Mouse (Mus musculus) kidney, adult 2 months (tissue): Measurements from ENCODE around the gene Ccdc84. TPM values are rescaled to one million over a fixed set of nuclear protein-coding genes. Genes with fewer than 3 reads are reported as not detected.

Experiments
- DNase-seq: peaks from one replicate; pipeline ENCODE4 v3.0.0; 2021
- H3K27ac ChIP-seq: fragments of 200-500 bp; 2 replicates; pipeline ENCODE4 v1.5.1; 2012; ENCODE audit warnings: low read depth, low read length, control low read depth, inconsistent platforms; ENCODE audit not compliant: insufficient read depth
- H3K27me3 ChIP-seq: fragments of 200-500 bp; replicated peaks from 2 replicates; pipeline ENCODE4 v1.6.1; 2012; ENCODE audit warnings: mild to moderate bottlenecking, moderate library complexity, low read length, inconsistent platforms; ENCODE audit not compliant: control insufficient read depth, insufficient read depth
- H3K36me3 ChIP-seq: fragments of 200-500 bp; 2 replicates; pipeline ENCODE4 v1.6.1; 2012; ENCODE audit warnings: mild to moderate bottlenecking, moderate library complexity, low read length, inconsistent platforms; ENCODE audit not compliant: control insufficient read depth, insufficient read depth
- H3K4me1 ChIP-seq: fragments of 200-500 bp; 2 replicates; pipeline ENCODE4 v1.6.1; 2011; ENCODE audit warnings: low read length; ENCODE audit not compliant: control insufficient read depth, insufficient read depth
- H3K4me3 ChIP-seq: fragments of 200-500 bp; 2 replicates; pipeline ENCODE4 v1.5.1; 2011; ENCODE audit warnings: mild to moderate bottlenecking, low read depth, low read length, control low read depth; ENCODE audit not compliant: insufficient read depth
- CTCF ChIP-seq: fragments of 200-500 bp; conservative IDR thresholded peaks from 2 replicates; pipeline ENCODE4 v1.5.1; 2011; ENCODE audit warnings: low read depth, mild to moderate bottlenecking, control low read depth, low read length, moderate library complexity, mixed read lengths; ENCODE audit not compliant: insufficient read depth, insufficient read length
- POLR2A ChIP-seq: fragments of 200-500 bp; IDR thresholded peaks from one replicate; pipeline ENCODE4 v1.6.1; 2011; ENCODE audit warnings: low read depth, low read length, control low read depth
- WGBS: fragments of 180-500 bp; shearing (Covaris S2); methylation state at CpG from one replicate; pipeline ENCODE4 v1.1.7; 2018; 5-methylcytosine and 5-hydroxymethylcytosine counted together
- polyA plus RNA-seq: library from polyadenylated mRNA; depleted of rRNA; stranded (reverse); fragments of >200 nt; gene quantifications from 2 replicates; pipeline ENCODE4 v1.2.3, GENCODE M21; 2012; rRNA removed

Gene Ccdc84
- polyA plus RNA-seq, 1 experiment = 22.2 TPM

- Histone ChIP-seq H3K36me3 (peaks cover 1% of the 10 kb centered on the region; the same call in 1 of the 2 replicates), H3K27ac (peak within 1 kb of the TSS; percentile 62; the same call in 1 of the 2 replicates), H3K4me3 (peak within 1 kb of the TSS; percentile 83), H3K27me3 (no peaks in the 10 kb centered on the region), H3K4me1 (peaks cover 2% of the 10 kb centered on the region; the same call in 1 of the 2 replicates)
- 0 out of 2 replicates have a peak, but pooled peaks have one; percentile 21 for TF ChIP-seq CTCF
- TF ChIP-seq POLR2A = peak; percentile 64
- under 1% methylated on average over 44 of the region's 44 CpGs for WGBS
- peak; percentile 97 for DNase-seq
Measured at GRCm38 (mm10) chr9:44361190-44361917, 57.0 kb downstream of the Ccdc84 start, which contains the start of gene Vps11. TSS of gene Vps11 (minus strand) at chr9:44361670.

Other genes with a start within 250 kb of the Ccdc84 start
- gene Cbl, start 184.5 kb downstream of the Ccdc84 start, polyA plus RNA-seq = 6.6 and 8.1 TPM in 2 replicates
- not detected in 2 replicates for gene Ccdc153, start 177.9 kb downstream of the Ccdc84 start, polyA plus RNA-seq
- 58.0 and 62.5 TPM in 2 replicates for gene Pdzd3, start 167.1 kb downstream of the Ccdc84 start, polyA plus RNA-seq
- gene Nlrx1, start 150.0 kb downstream of the Ccdc84 start, polyA plus RNA-seq = 15.2 and 17.4 TPM in 2 replicates
- 0.45 and 1.2 TPM in 2 replicates for gene Abcg4, start 130.0 kb downstream of the Ccdc84 start, polyA plus RNA-seq
- 14.4 and 17.8 TPM in 2 replicates for gene Hinfp, start 112.9 kb downstream of the Ccdc84 start, polyA plus RNA-seq
- gene C2cd2l, start 98.3 kb downstream of the Ccdc84 start, polyA plus RNA-seq = 164 and 194 TPM in 2 replicates
- gene Dpagt1, start 92.5 kb downstream of the Ccdc84 start, polyA plus RNA-seq = 41.9 and 45.8 TPM in 2 replicates
- 23.6 and 31.5 TPM in 2 replicates for gene H2afx, start 83.9 kb downstream of the Ccdc84 start, polyA plus RNA-seq
- 47.4 and 49.3 TPM in 2 replicates for gene Hmbs, start 74.3 kb downstream of the Ccdc84 start, polyA plus RNA-seq
- gene Vps11, start 56.9 kb downstream of the Ccdc84 start, polyA plus RNA-seq = 31.2 and 34.1 TPM in 2 replicates
- 42.3 and 45.0 TPM in 2 replicates for gene Hyou1, start 39.1 kb downstream of the Ccdc84 start, polyA plus RNA-seq
- gene Slc37a4, start 21.7 kb downstream of the Ccdc84 start, polyA plus RNA-seq = 295 and 303 TPM in 2 replicates
- 192 and 299 TPM in 2 replicates for gene Rps25, start 11.4 kb downstream of the Ccdc84 start, polyA plus RNA-seq
- gene Trappc4, start 11.0 kb downstream of the Ccdc84 start, polyA plus RNA-seq = 50.1 and 55.9 TPM in 2 replicates
- not detected in 2 replicates for gene Foxr1, start 22.6 kb upstream of the Ccdc84 start, polyA plus RNA-seq
- 9.0 and 11.6 TPM in 2 replicates for gene Upk2, start 36.4 kb upstream of the Ccdc84 start, polyA plus RNA-seq
- 23.1 and 25.1 TPM in 2 replicates for gene Bcl9l, start 64.3 kb upstream of the Ccdc84 start, polyA plus RNA-seq
- 0.20 and 4.0 TPM in 2 replicates for gene Cxcr5, start 143.3 kb upstream of the Ccdc84 start, polyA plus RNA-seq
- 18.1 and 20.8 TPM in 2 replicates for gene Ddx6, start 186.3 kb upstream of the Ccdc84 start, polyA plus RNA-seq